In the genomic region with DNA sequence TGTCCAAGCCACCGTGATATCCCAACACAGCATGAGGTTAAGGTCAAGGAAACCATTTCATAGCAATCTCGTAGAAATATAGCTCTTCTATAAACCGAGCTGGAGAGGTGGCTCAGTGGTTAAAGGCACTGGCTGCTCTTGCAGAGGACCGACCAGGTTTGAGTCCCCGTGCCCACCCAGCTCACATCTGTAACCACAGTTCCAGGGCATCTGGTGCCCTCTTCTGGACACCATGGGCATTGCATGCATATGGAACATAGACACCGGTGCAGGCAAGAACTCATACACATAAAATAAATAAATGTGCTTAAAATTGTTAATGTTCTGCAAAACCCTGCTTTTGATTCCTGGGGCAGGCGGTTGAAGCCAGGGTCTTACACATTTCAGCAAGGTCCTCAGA, we compare ENCODE assay signal across 9 mouse cellular contexts. TPM values are rescaled to one million over a fixed set of nuclear protein-coding genes. Genes with fewer than 3 reads are reported as not detected.
DNase-seq lines count a peak whose midpoint lies in the region; ATAC-seq and TF ChIP-seq lines count a peak whose summit lies in the region.
"Had no signal": no experiment of that assay in that cellular context is flagged by ENCODE, and none has a peak within 500 bp of the region (broad histone marks: within the 10 kb centered on the region; RNA-seq: fewer than 3 reads in every experiment).

No protein-coding gene starts in this region.

- TF ChIP-seq CTCF in kidney, adult 2 months (conservative IDR thresholded peaks at IDR 0.05; ENCODE audit: insufficient read depth, insufficient read length, low read depth, low read length), result peak; percentile 73
- peak; percentile 62 to 80 for TF ChIP-seq CTCF in CH12.LX (conservative IDR thresholded peaks at IDR 0.05 in 1 of 2, IDR thresholded peaks at IDR 0.05 in 1 of 2; ENCODE audit: low read depth in 2 of 2, low read length in 2 of 2)
- TF ChIP-seq CTCF in bone marrow, adult 2 months (IDR thresholded peaks at IDR 0.05; ENCODE audit: control insufficient read depth, insufficient read depth, low read length), result peak; percentile 81

- no peak for ATAC-seq in kidney, embryonic 16.5 days (ENCODE audit: low FRiP score, low TSS enrichment)
- ATAC-seq in megakaryocyte-erythroid progenitor cell, adult 5-6 weeks (replicated peaks; ENCODE audit: low FRiP score, low TSS enrichment, poor library complexity, severe bottlenecking), result peak; percentile 58

- H3K4me3 ChIP-seq in kidney, adult 2 months (ENCODE audit: insufficient read depth, low read depth, low read length), result no peak overlapping the region
- no peak overlapping the region for H3K4me3 ChIP-seq in kidney, embryonic 16.5 days (ENCODE audit: low read length)
- no peak overlapping the region for H3K4me3 ChIP-seq in CH12.LX (replicated peaks in 1 of 3; ENCODE audit: low read depth in 2 of 3, low read length in 2 of 3, poor library complexity in 1 of 3)
- no peak overlapping the region for H3K4me3 ChIP-seq in bone marrow, adult 2 months (replicated peaks; ENCODE audit: control insufficient read depth, low read depth, low read length)

- 80% methylated on average over 7 of the region's 7 CpGs for WGBS in kidney, adult 2 months
- 80% methylated on average over 7 of the region's 7 CpGs for WGBS in kidney, embryonic 16.5 days
- WGBS in bone marrow, adult 2 months, result 76% methylated on average over 7 of the region's 7 CpGs

- no peak overlapping the region for H3K4me2 ChIP-seq in kidney, embryonic 16.5 days (replicated peaks; ENCODE audit: low read depth, low read length)
- H3K4me2 ChIP-seq in CH12.LX (ENCODE audit: insufficient read depth, low read depth, poor library complexity, severe bottlenecking), result no peak overlapping the region

- peaks cover 7% of the 10 kb centered on the region; the same call in 1 of the 2 replicates for H3K9me3 ChIP-seq in kidney, embryonic 16.5 days (ENCODE audit: low read length)
- peaks cover 32% of the 10 kb centered on the region for H3K9me3 ChIP-seq in CH12.LX (replicated peaks; ENCODE audit: low read length)

- dilution Hi-C loops in CH12.LX (cut with MboI; ENCODE audit: extremely low pct_ligation_motif_present, extremely low pct_unique_long_range_greater_than_20kb, low sequenced_read_pairs), result no loop called here

- H3K9ac ChIP-seq in kidney, embryonic 16.5 days (replicated peaks; ENCODE audit: low read length), result no peak overlapping the region
- H3K9ac ChIP-seq in CH12.LX (ENCODE audit: insufficient read depth, low read depth), result no peak overlapping the region

- in situ Hi-C loops in CH12.LX (cut with MboI; ENCODE audit: low pct_ligation_motif_present, low pct_unique_long_range_greater_than_20kb, low sequenced_read_pairs), result loop anchor here (10.0 kb wide), 1 partner anchor 182 kb away; no protein-coding TSS in a partner anchor

- no peaks in the 10 kb centered on the region for H3K79me2 ChIP-seq in CH12.LX (replicated peaks; ENCODE audit: control insufficient read depth, extremely low read depth, insufficient read depth, poor library complexity, severe bottlenecking)

- no peaks in the 10 kb centered on the region for H3K27me3 ChIP-seq in kidney, adult 2 months (replicated peaks; ENCODE audit: control insufficient read depth, insufficient read depth, low read length)
- no peaks in the 10 kb centered on the region for H3K27me3 ChIP-seq in kidney, embryonic 16.5 days (ENCODE audit: insufficient read depth, low read length)
- peaks cover 15% of the 10 kb centered on the region for H3K27me3 ChIP-seq in CH12.LX (replicated peaks)

- TF ChIP-seq POLR2A in kidney, adult 2 months (IDR thresholded peaks at IDR 0.05; ENCODE audit: low read depth, low read length), result no peak
- TF ChIP-seq POLR2A in CH12.LX (IDR thresholded peaks at IDR 0.05; ENCODE audit: low read depth, low read length), result no peak
- TF ChIP-seq POLR2A in bone marrow, adult 2 months (IDR thresholded peaks at IDR 0.05; ENCODE audit: borderline replicate concordance, control insufficient read depth, low read depth, low read length), result no peak

- no peak overlapping the region for H3K27ac ChIP-seq in kidney, adult 2 months (ENCODE audit: insufficient read depth, low read depth, low read length)
- H3K27ac ChIP-seq in kidney, embryonic 16.5 days (ENCODE audit: low read length), result no peak overlapping the region
- H3K27ac ChIP-seq in CH12.LX (ENCODE audit: insufficient read depth, low read depth), result no peak overlapping the region
- H3K27ac ChIP-seq in bone marrow, adult 2 months (ENCODE audit: control insufficient read depth, insufficient read depth, low read depth, low read length, poor library complexity), result no peak overlapping the region

- H3K36me3 ChIP-seq in kidney, adult 2 months (ENCODE audit: control insufficient read depth, insufficient read depth, low read length), result no peaks in the 10 kb centered on the region
- H3K36me3 ChIP-seq in kidney, embryonic 16.5 days (ENCODE audit: insufficient read depth, low read length), result peaks cover 10% of the 10 kb centered on the region; the same call in 1 of the 2 replicates
- H3K36me3 ChIP-seq in CH12.LX (replicated peaks in 1 of 2; ENCODE audit: control insufficient read depth in 1 of 2, insufficient read depth in 1 of 2, low read length in 1 of 2), result no peaks in the 10 kb centered on the region

- peak; percentile 61 for TF ChIP-seq RAD21 in CH12.LX (IDR thresholded peaks at IDR 0.05; ENCODE audit: low read depth, low read length)

- no peaks in the 10 kb centered on the region for H3K4me1 ChIP-seq in kidney, adult 2 months (ENCODE audit: control insufficient read depth, insufficient read depth, low read length)
- no peaks in the 10 kb centered on the region for H3K4me1 ChIP-seq in kidney, embryonic 16.5 days (ENCODE audit: insufficient read depth, low read length)
- H3K4me1 ChIP-seq in CH12.LX (ENCODE audit: control insufficient read depth in 1 of 2, insufficient read depth in 2 of 2), result no peaks in the 10 kb centered on the region
- peaks cover 1% of the 10 kb centered on the region; the same call in 1 of the 2 replicates for H3K4me1 ChIP-seq in bone marrow, adult 2 months (ENCODE audit: control insufficient read depth, insufficient read depth, low read length)

- no peak for TF ChIP-seq EP300 in CH12.LX (IDR thresholded peaks at IDR 0.05; ENCODE audit: low read length)

- peak; percentile 33 for DNase-seq in kidney, adult 2 months
- peak; percentile 35 for DNase-seq in CH12.LX (ENCODE audit: extremely low read depth)
- no peak for DNase-seq in urinary bladder, postnatal 4 days (ENCODE audit: low spot score in 2 of 2)
- no peak for DNase-seq in MN1 (ENCODE audit: low spot score)
- no peak for DNase-seq in adrenal gland, adult 8-10 months

RNA-seq across cellular contexts. Expression of a gene that starts 8.9 kb away (rescaled TPM):
- 54.7 and 66.4 TPM in 2 replicates for polyA plus RNA-seq in kidney, adult 2 months (2012; rRNA removed)
- polyA plus RNA-seq in kidney, embryonic 16.5 days (2015; fragmentation: Nextera tagmentation; extraction: Ambion mirVana), result 4.3 and 6.6 TPM in 2 replicates
- total RNA-seq in CH12.LX (2012; rRNA removed) (0.38 and 0.59 TPM in 2 replicates), CH12.LX (2014; rRNA removed) (0.16 and 0.34 TPM in 2 replicates)
- 0.36 and 0.56 TPM in 2 replicates for polyA plus RNA-seq in CH12.LX (2012; ENCODE audit: insufficient read length, low read depth)
- 1.4 TPM in 1 of 2 replicates, not detected in the other for polyA plus RNA-seq in bone marrow, adult 2 months (2011; ENCODE audit: insufficient read depth, insufficient read length, low replicate concordance, missing spikeins)
- total RNA-seq in megakaryocyte-erythroid progenitor cell, adult 5-6 weeks (2014; fragmentation: Nextera tagmentation), result 0.27 TPM in 1 of 2 replicates, not detected in the other
- total RNA-seq in megakaryocyte-erythroid progenitor cell, adult 5-6 weeks (2017), result not detected in 2 replicates
- total RNA-seq in adrenal gland, adult 8-10 months (2022), result 1 to 10 TPM; 3.1 to 4.7 (median 4.1) TPM

RNA-seq across cellular contexts. Expression of a gene that starts 10.7 kb away (rescaled TPM):
- polyA plus RNA-seq in kidney, adult 2 months (2012; rRNA removed), result 10.1 and 12.9 TPM in 2 replicates
- polyA plus RNA-seq in kidney, embryonic 16.5 days (2015; fragmentation: Nextera tagmentation; extraction: Ambion mirVana), result 16.3 and 18.5 TPM in 2 replicates
- 0.13 and 0.29 TPM in 2 replicates for total RNA-seq in CH12.LX (2012; rRNA removed)
- 0.69 and 0.72 TPM in 2 replicates for total RNA-seq in CH12.LX (2014; rRNA removed)
- polyA plus RNA-seq in CH12.LX (2012; ENCODE audit: insufficient read length, low read depth), result 0.26 and 0.57 TPM in 2 replicates
- polyA plus RNA-seq in bone marrow, adult 2 months (2011; ENCODE audit: insufficient read depth, insufficient read length, low replicate concordance, missing spikeins), result 31.6 and 85.4 TPM in 2 replicates
- 2.3 and 5.4 TPM in 2 replicates for total RNA-seq in megakaryocyte-erythroid progenitor cell, adult 5-6 weeks (2014; fragmentation: Nextera tagmentation)
- total RNA-seq in megakaryocyte-erythroid progenitor cell, adult 5-6 weeks (2017), result 2.2 and 2.5 TPM in 2 replicates
- 10 to 100 TPM in 3 of 4 experiments, 1 to 10 TPM in 1; 9.6 to 19.2 (median 10.2) TPM for total RNA-seq in adrenal gland, adult 8-10 months (2022)

RNA-seq across cellular contexts. Expression of a gene that starts 20.8 kb away (rescaled TPM):
- 0.33 and 0.41 TPM in 2 replicates for polyA plus RNA-seq in kidney, adult 2 months (2012; rRNA removed)
- not detected in 2 replicates for polyA plus RNA-seq in kidney, embryonic 16.5 days (2015; fragmentation: Nextera tagmentation; extraction: Ambion mirVana)
- total RNA-seq in CH12.LX (2012; rRNA removed), result not detected in 2 replicates
- total RNA-seq in CH12.LX (2014; rRNA removed), result not detected in 2 replicates
- not detected in 2 replicates for polyA plus RNA-seq in CH12.LX (2012; ENCODE audit: insufficient read length, low read depth)
- polyA plus RNA-seq in bone marrow, adult 2 months (2011; ENCODE audit: insufficient read depth, insufficient read length, low replicate concordance, missing spikeins), result not detected in 2 replicates
- total RNA-seq in megakaryocyte-erythroid progenitor cell, adult 5-6 weeks (2014; fragmentation: Nextera tagmentation), result not detected in 2 replicates
- not detected in 2 replicates for total RNA-seq in megakaryocyte-erythroid progenitor cell, adult 5-6 weeks (2017)
- total RNA-seq in adrenal gland, adult 8-10 months (2022), result not detected
- polyA plus RNA-seq: neural tube, embryonic 11.5 days had no signal

RNA-seq across cellular contexts. Expression of a gene that starts 33.9 kb away (rescaled TPM):
- polyA plus RNA-seq in kidney, adult 2 months (2012; rRNA removed), result 9.5 and 17.1 TPM in 2 replicates
- 60.5 and 67.6 TPM in 2 replicates for polyA plus RNA-seq in kidney, embryonic 16.5 days (2015; fragmentation: Nextera tagmentation; extraction: Ambion mirVana)
- total RNA-seq in CH12.LX (2012; rRNA removed), result 11.1 and 14.1 TPM in 2 replicates
- total RNA-seq in CH12.LX (2014; rRNA removed), result 16.0 and 20.4 TPM in 2 replicates
- polyA plus RNA-seq in CH12.LX (2012; ENCODE audit: insufficient read length, low read depth), result 14.3 and 15.1 TPM in 2 replicates
- polyA plus RNA-seq in bone marrow, adult 2 months (2011; ENCODE audit: insufficient read depth, insufficient read length, low replicate concordance, missing spikeins), result 2.5 and 3.1 TPM in 2 replicates
- 3.5 and 4.0 TPM in 2 replicates for total RNA-seq in megakaryocyte-erythroid progenitor cell, adult 5-6 weeks (2014; fragmentation: Nextera tagmentation)
- total RNA-seq in megakaryocyte-erythroid progenitor cell, adult 5-6 weeks (2017), result 3.1 and 9.7 TPM in 2 replicates
- 1 to 10 TPM; 4.9 to 7.3 (median 5.6) TPM for total RNA-seq in adrenal gland, adult 8-10 months (2022)

RNA-seq across cellular contexts. Expression of a gene that starts 39.3 kb away (rescaled TPM):
- polyA plus RNA-seq in kidney, adult 2 months (2012; rRNA removed), result not detected in 2 replicates
- 0.42 and 0.80 TPM in 2 replicates for polyA plus RNA-seq in kidney, embryonic 16.5 days (2015; fragmentation: Nextera tagmentation; extraction: Ambion mirVana)
- total RNA-seq in CH12.LX (2012; rRNA removed) (0.08 and 0.17 TPM in 2 replicates), CH12.LX (2014; rRNA removed) (not detected in 2 replicates)
- polyA plus RNA-seq in CH12.LX (2012; ENCODE audit: insufficient read length, low read depth), result 0.26 TPM in 1 of 2 replicates, not detected in the other
- not detected in 2 replicates for polyA plus RNA-seq in bone marrow, adult 2 months (2011; ENCODE audit: insufficient read depth, insufficient read length, low replicate concordance, missing spikeins)
- not detected in 2 replicates for total RNA-seq in megakaryocyte-erythroid progenitor cell, adult 5-6 weeks (2014; fragmentation: Nextera tagmentation)
- total RNA-seq in megakaryocyte-erythroid progenitor cell, adult 5-6 weeks (2017), result not detected in 2 replicates
- not detected for total RNA-seq in adrenal gland, adult 8-10 months (2022)

Comparison
In these comparisons a context has a peak if more than half of its experiments do, and no peak if none do; other contexts are left out.
1. DNase-seq: peak in kidney, adult 2 months (single experiment) and CH12.LX (single experiment); none in urinary bladder, postnatal 4 days (0 of 2), MN1 (single experiment) and adrenal gland, adult 8-10 months (single experiment).
2. Peak in every context shown above with its lines, with median percentiles within 50 percentile points of each other: CTCF ChIP-seq.